Mouse (Mus musculus) embryonic facial prominence, embryonic 15.5 days (tissue): ENCODE results near the gene Fyb2. TPM values are rescaled to one million over a fixed set of nuclear protein-coding genes. Genes with fewer than 3 reads are reported as not detected.

Experiments
- ATAC-seq: fragments of 200-750 bp; cut with Nextera tagmentation; 2 replicates; pipeline ENCODE4 v1.8.0; 2017; ENCODE audit warnings: low read depth, moderate TSS enrichment; ENCODE audit not compliant: insufficient number of reproducible peaks, low FRiP score, low TSS enrichment
- H3K27ac ChIP-seq: fragments of 300-500 bp; sonication (generic); replicated peaks from 2 replicates; pipeline ENCODE4 v1.5.1; 2015; ENCODE audit warnings: mild to moderate bottlenecking, inconsistent platforms
- H3K27me3 ChIP-seq: fragments of 300-500 bp; sonication (generic); 2 replicates; pipeline ENCODE4 v1.6.1; 2015; ENCODE audit warnings: inconsistent platforms
- H3K36me3 ChIP-seq: fragments of 300-500 bp; sonication (generic); 2 replicates; pipeline ENCODE4 v1.6.1; 2015; ENCODE audit warnings: mild to moderate bottlenecking, inconsistent platforms
- H3K4me1 ChIP-seq: fragments of 300-500 bp; sonication (generic); 2 replicates; pipeline ENCODE4 v1.6.1; 2015; ENCODE audit warnings: inconsistent platforms
- H3K4me2 ChIP-seq: fragments of 300-500 bp; sonication (generic); replicated peaks from 2 replicates; pipeline ENCODE4 v1.6.1; 2015; ENCODE audit warnings: mild to moderate bottlenecking, inconsistent platforms
- H3K4me3 ChIP-seq: fragments of 300-500 bp; sonication (generic); replicated peaks from 2 replicates; pipeline ENCODE4 v1.5.1; 2015; ENCODE audit warnings: mild to moderate bottlenecking, inconsistent platforms
- H3K9ac ChIP-seq: fragments of 300-500 bp; sonication (generic); 2 replicates; pipeline ENCODE4 v1.6.1; 2015; ENCODE audit warnings: inconsistent platforms
- H3K9me3 ChIP-seq: fragments of 300-500 bp; sonication (generic); replicated peaks from 2 replicates; pipeline ENCODE4 v1.6.1; 2016; ENCODE audit warnings: inconsistent platforms
- WGBS: fragments of 180-500 bp; shearing (Covaris S2); methylation state at CpG from one replicate; pipeline ENCODE4 v1.1.7; 2015; 5-methylcytosine and 5-hydroxymethylcytosine counted together
- polyA plus RNA-seq: library from polyadenylated mRNA; unstranded; fragments of >200 nt; fragmentation: Nextera tagmentation; extraction: Ambion mirVana; gene quantifications from 2 replicates; pipeline ENCODE4 v1.2.1, GENCODE M21; 2015

Fyb2 gene
- polyA plus RNA-seq, 1 experiment from 2014 or later, result 0.67 TPM

GRCm38 (mm10) chr4:105015496-105015895 is 102.2 kb downstream of the Fyb2 start:
- Histone ChIP-seq H3K27me3 (no peaks in the 10 kb centered on the region), H3K36me3 (no peaks in the 10 kb centered on the region), H3K4me1 (no peaks in the 10 kb centered on the region), H3K4me3 (no peak overlapping the region), H3K9me3 (no peaks in the 10 kb centered on the region), H3K27ac (no peak overlapping the region), H3K4me2 (no peak overlapping the region), H3K9ac (no peak overlapping the region)
- 42% methylated on average over 6 of the region's 6 CpGs for WGBS
- no peak for ATAC-seq

DNA sequence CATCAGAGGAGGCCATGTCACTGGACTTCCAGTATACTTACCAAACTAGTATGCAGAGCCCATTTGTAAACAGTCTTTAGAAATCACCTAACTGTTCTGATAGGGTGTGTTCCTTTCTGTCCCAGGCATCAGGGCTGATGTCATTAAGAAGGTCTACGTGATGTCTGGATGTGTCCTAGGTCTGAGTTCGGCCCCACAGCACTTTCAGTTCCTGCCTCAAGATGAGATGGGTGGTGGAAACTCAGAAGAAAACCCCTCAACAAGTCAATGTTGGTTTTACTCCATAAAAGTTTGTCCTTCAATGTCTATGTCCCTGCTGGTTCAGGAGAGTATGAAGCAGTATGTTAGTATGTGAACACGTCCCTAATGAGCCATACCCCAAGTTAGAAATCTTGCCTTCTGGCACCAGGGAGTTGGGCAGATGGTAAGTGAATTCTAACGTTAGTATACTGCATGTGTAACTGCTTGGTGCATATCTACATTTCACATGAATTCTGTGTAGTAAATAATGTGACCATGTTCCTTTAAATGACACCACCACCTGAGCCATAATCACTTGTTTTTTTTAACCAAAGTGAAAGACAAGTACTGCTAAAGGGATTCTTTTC is 102.9 kb downstream of the Fyb2 start:
- Histone ChIP-seq H3K4me1 (no peaks in the 10 kb centered on the region), H3K4me3 (no peak overlapping the region), H3K27ac (no peak overlapping the region), H3K9ac (no peak overlapping the region), H3K9me3 (no peaks in the 10 kb centered on the region), H3K27me3 (no peaks in the 10 kb centered on the region), H3K4me2 (no peak overlapping the region), H3K36me3 (no peaks in the 10 kb centered on the region)
- 83% methylated on average over 4 of the region's 4 CpGs for WGBS
- no peak for ATAC-seq

GRCm38 (mm10) chr4:105027278-105027677 is 114.0 kb downstream of the Fyb2 start:
- ATAC-seq, result no peak
- Histone ChIP-seq H3K27ac (no peak overlapping the region), H3K36me3 (no peaks in the 10 kb centered on the region), H3K9ac (no peak overlapping the region), H3K4me1 (no peaks in the 10 kb centered on the region), H3K27me3 (no peaks in the 10 kb centered on the region), H3K4me2 (no peak overlapping the region), H3K4me3 (no peak overlapping the region), H3K9me3 (no peaks in the 10 kb centered on the region)
- 78% methylated on average over 6 of the region's 6 CpGs for WGBS

GRCm38 (mm10) chr4:105031104-105031503 is 117.8 kb downstream of the Fyb2 start:
- Histone ChIP-seq H3K9ac (no peak overlapping the region), H3K4me1 (no peaks in the 10 kb centered on the region), H3K27me3 (no peaks in the 10 kb centered on the region), H3K4me2 (no peak overlapping the region), H3K4me3 (no peak overlapping the region), H3K9me3 (no peaks in the 10 kb centered on the region), H3K36me3 (no peaks in the 10 kb centered on the region), H3K27ac (no peak overlapping the region)
- no peak for ATAC-seq
- 81% methylated on average over 8 of the region's 8 CpGs for WGBS

DNA sequence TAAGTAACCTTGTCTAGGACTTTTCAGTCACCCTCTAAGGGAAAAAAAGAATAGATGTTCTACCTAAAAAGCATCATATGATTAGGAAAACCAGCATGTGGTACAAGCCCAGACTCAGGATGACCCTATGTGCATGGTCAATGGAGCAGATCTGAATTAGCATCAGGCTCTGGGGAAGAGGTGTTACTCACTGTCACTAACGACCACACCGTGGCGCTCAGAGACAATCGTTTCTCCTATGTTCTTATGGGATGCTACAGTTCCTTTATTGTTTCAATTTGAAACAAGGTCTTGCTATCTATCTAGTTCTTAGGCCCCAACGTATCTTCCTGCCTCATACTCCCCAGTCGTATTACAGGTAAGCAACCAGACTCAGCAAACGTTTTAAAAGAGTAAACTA is 119.9 kb downstream of the Fyb2 start:
- 53% methylated on average over 7 of the region's 7 CpGs for WGBS
- Histone ChIP-seq H3K4me1 (no peaks in the 10 kb centered on the region), H3K4me3 (no peak overlapping the region), H3K9me3 (no peaks in the 10 kb centered on the region), H3K4me2 (no peak overlapping the region), H3K9ac (no peak overlapping the region), H3K27ac (no peak overlapping the region), H3K27me3 (no peaks in the 10 kb centered on the region), H3K36me3 (no peaks in the 10 kb centered on the region)
- no peak for ATAC-seq

DNA sequence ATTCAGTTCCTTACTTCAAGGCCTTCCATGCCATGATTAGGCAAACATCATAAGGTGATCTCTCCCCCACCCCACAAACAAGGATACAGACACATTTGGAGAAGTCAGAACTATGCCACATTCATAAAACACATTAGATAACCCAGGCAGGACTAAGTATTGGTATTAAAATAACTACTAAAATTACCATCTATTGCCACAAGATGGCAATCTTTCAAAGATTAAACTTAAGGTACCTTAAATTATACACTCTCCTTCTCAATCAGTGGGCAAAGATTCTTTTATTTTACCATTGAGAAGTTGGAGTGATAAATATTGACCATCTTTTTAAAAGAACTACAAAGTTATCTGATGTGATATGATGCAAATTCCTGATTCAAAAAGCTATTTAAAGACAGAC is 121.0 kb downstream of the Fyb2 start:
- Histone ChIP-seq H3K4me3 (no peak overlapping the region), H3K9me3 (no peaks in the 10 kb centered on the region), H3K27me3 (no peaks in the 10 kb centered on the region), H3K4me2 (no peak overlapping the region), H3K36me3 (no peaks in the 10 kb centered on the region), H3K4me1 (no peaks in the 10 kb centered on the region), H3K27ac (no peak overlapping the region), H3K9ac (no peak overlapping the region)
- no peak for ATAC-seq

DNA sequence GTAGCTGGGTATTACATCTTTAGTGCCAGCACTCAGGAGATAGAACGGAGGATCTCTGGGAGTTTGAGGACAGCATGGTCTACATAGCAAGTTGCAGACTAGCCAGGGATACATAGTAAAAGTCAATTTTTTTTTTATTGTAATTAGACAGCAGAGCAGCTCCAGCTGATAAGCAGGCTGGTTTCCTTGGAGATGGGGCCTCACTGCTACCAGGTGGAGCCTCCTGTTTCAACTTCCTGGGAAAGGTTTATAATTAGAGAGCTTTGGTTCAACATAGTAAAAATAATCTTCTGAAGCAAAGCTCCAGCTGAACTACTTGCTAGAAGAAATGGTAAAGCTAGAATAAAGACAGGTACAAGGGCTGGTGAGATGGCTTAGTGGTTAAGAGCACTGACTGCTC is 136.8 kb downstream of the Fyb2 start:
- Histone ChIP-seq H3K27me3 (no peaks in the 10 kb centered on the region), H3K36me3 (no peaks in the 10 kb centered on the region), H3K27ac (no peak overlapping the region), H3K4me2 (no peak overlapping the region), H3K9me3 (no peaks in the 10 kb centered on the region), H3K9ac (no peak overlapping the region), H3K4me3 (no peak overlapping the region), H3K4me1 (0 out of 2 replicates have a peak, but pooled peaks cover 5% of the 10 kb centered on the region)
- ATAC-seq, result no peak
- WGBS, result 85% methylated on average over 1 of the region's 1 CpGs

- Histone ChIP-seq H3K27ac (no peak overlapping the region), H3K4me2 (no peak overlapping the region), H3K4me3 (no peak overlapping the region), H3K9ac (no peak overlapping the region), H3K36me3 (no peaks in the 10 kb centered on the region), H3K9me3 (no peaks in the 10 kb centered on the region), H3K27me3 (no peaks in the 10 kb centered on the region), H3K4me1 (no peaks in the 10 kb centered on the region)
- WGBS, result 80% methylated on average over 5 of the region's 5 CpGs
- ATAC-seq, result no peak
Measured at GRCm38 (mm10) chr4:105051291-105051690, 138.0 kb downstream of the Fyb2 start.

Other genes starting within 250 kb of the Fyb2 start
- gene C8b, start 147.1 kb upstream of the Fyb2 start, polyA plus RNA-seq, result 0.12 TPM in 1 of 2 replicates, not detected in the other
- gene Gm17662, start 56.1 kb upstream of the Fyb2 start, polyA plus RNA-seq, result not detected in 2 replicates
- not detected in 2 replicates for gene C8a, start 37.1 kb upstream of the Fyb2 start, polyA plus RNA-seq
- 2.9 and 3.0 TPM in 2 replicates for gene Prkaa2, start 196.4 kb downstream of the Fyb2 start, polyA plus RNA-seq
- gene Plpp3, start 243.9 kb downstream of the Fyb2 start, polyA plus RNA-seq, result 190 and 199 TPM in 2 replicates